Comparison of ENCODE assay signal across 8 mouse cellular contexts in the genomic region with DNA sequence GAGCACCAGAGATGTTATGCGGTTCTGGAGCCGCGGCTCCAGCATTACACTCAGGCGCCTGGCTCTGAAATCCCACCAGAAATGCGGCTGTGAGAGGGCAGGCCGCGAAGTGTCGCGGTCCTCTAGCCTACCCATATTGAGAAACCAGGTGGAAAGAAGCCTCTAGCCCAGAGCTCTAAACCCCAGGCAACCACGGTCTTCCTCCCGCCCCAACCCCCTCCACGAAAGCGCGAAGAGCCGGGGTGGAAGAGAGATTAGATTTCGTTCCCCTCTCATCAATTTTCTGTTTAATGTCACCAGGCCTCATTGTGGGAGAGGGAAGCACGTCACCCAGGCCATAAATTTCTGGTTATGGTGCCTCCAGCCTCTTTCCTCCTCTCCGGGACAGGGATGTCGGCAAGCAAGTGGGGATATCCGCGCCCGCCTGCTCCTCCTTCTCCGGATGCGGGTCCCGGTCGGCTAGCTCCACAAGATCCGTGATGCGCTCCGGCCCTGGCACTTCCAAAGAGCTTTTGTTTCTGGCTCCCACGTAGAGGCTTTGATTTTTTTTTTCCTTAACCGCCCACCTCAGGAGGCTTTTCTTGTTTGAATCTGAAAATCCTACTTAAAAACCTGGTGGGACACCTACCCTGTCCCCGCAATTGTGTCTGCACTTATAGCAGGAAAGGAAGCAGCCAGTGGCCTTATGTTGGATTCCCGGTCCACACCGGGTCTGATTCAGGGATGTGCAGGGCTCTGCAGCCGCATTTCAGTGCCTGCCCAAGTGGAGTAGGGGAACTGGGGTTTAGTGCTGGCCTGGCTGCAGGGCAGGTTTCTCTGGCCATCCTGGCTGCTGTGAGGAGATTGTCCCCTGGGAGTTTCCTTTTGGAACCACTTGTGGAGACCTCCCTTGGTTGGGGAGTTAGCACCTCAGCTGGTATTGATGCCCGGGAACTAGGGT. TPM values are rescaled to one million over a fixed set of nuclear protein-coding genes. Genes with fewer than 3 reads are reported as not detected.
DNase-seq lines count a peak whose midpoint lies in the region; ATAC-seq and TF ChIP-seq lines count a peak whose summit lies in the region.

No protein-coding gene starts in this region.

- TF ChIP-seq CTCF in kidney, adult 2 months (conservative IDR thresholded peaks at IDR 0.05; ENCODE audit: insufficient read depth, insufficient read length, low read depth, low read length) = no peak

- peak overlapping the region; percentile 63 for H3K9ac ChIP-seq in forebrain, embryonic 13.5 days

- H3K4me2 ChIP-seq in forebrain, embryonic 13.5 days = peak overlapping the region; percentile 55

- ATAC-seq in forebrain, embryonic 13.5 days = no peak

- no peaks in the 10 kb centered on the region for H3K9me3 ChIP-seq in forebrain, embryonic 13.5 days (replicated peaks)

- 0 out of 2 replicates have a peak, but pooled peaks cover 5% of the 10 kb centered on the region for H3K36me3 ChIP-seq in forebrain, embryonic 13.5 days (ENCODE audit: poor library complexity, severe bottlenecking)
- H3K36me3 ChIP-seq in kidney, adult 2 months (ENCODE audit: control insufficient read depth, insufficient read depth, low read length) = no peaks in the 10 kb centered on the region

- WGBS in forebrain, embryonic 13.5 days = 12% methylated on average over 36 of the region's 36 CpGs
- WGBS in kidney, adult 2 months = 51% methylated on average over 36 of the region's 36 CpGs

- peaks cover 8% of the 10 kb centered on the region; the same call in 1 of the 2 replicates for H3K27me3 ChIP-seq in forebrain, embryonic 13.5 days
- H3K27me3 ChIP-seq in kidney, adult 2 months (replicated peaks; ENCODE audit: control insufficient read depth, insufficient read depth, low read length) = no peaks in the 10 kb centered on the region

- DNase-seq in adrenal gland, adult 2 months = peak; percentile 67
- no peak for DNase-seq in adrenal gland, adult 18-20 months (ENCODE audit: low spot score in 2 of 2)
- DNase-seq in adrenal gland, postnatal 14 days = peak; percentile 70
- peak; percentile 73 for DNase-seq in kidney, adult 2 months
- peak; percentile 69 to 70 for DNase-seq in lung, postnatal 4 days
- no peak for DNase-seq in natural killer cell, adult 2 months (ENCODE audit: low spot score in 2 of 2)
- DNase-seq in ovary, postnatal 14 days (ENCODE audit: low spot score) = no peak

- H3K4me3 ChIP-seq in forebrain, embryonic 13.5 days = peak overlapping the region; percentile 23
- H3K4me3 ChIP-seq in kidney, adult 2 months (ENCODE audit: insufficient read depth, low read depth, low read length) = peak overlapping the region; percentile 29; the same call in 1 of the 2 replicates

- H3K4me1 ChIP-seq in forebrain, embryonic 13.5 days = peaks cover 71% of the 10 kb centered on the region
- peaks cover 36% of the 10 kb centered on the region for H3K4me1 ChIP-seq in kidney, adult 2 months (ENCODE audit: control insufficient read depth, insufficient read depth, low read length)

- H3K27ac ChIP-seq in forebrain, embryonic 13.5 days = no peak overlapping the region
- H3K27ac ChIP-seq in kidney, adult 2 months (ENCODE audit: insufficient read depth, low read depth, low read length) = peak overlapping the region; percentile 42

- TF ChIP-seq POLR2A in kidney, adult 2 months (IDR thresholded peaks at IDR 0.05; ENCODE audit: low read depth, low read length) = no peak

RNA-seq across cellular contexts. Expression of a gene that starts 7.2 kb away (rescaled TPM):
- 10 to 100 TPM in 1 of 2 experiments, 1 to 10 TPM in 1; 9.2 to 21.9 TPM for total RNA-seq in adrenal gland, adult 2 months (2021)
- polyA plus RNA-seq in adrenal gland, adult 2 months (2012; rRNA removed) = 17.9 and 19.5 TPM in 2 replicates
- 1 to 10 TPM; 7.8 to 8.9 TPM for total RNA-seq in adrenal gland, adult 18-20 months (2021)
- total RNA-seq in adrenal gland, postnatal 14 days (2021) = 12.4 and 17.2 TPM in 2 replicates
- 17.2 TPM in 2 replicates for polyA plus RNA-seq in forebrain, embryonic 13.5 days (2015; fragmentation: Nextera tagmentation; extraction: Ambion mirVana)
- 8.0 and 9.2 TPM in 2 replicates for polyA plus RNA-seq in kidney, adult 2 months (2012; rRNA removed)

Comparison
In these comparisons a context has a peak if more than half of its experiments do, and no peak if none do; other contexts are left out.
1. DNase-seq: peak in adrenal gland, adult 2 months (single experiment), adrenal gland, postnatal 14 days (single experiment), kidney, adult 2 months (single experiment) and lung, postnatal 4 days (2 of 2); none in adrenal gland, adult 18-20 months (0 of 2), natural killer cell, adult 2 months (0 of 2) and ovary, postnatal 14 days (single experiment).